In the genomic region with DNA sequence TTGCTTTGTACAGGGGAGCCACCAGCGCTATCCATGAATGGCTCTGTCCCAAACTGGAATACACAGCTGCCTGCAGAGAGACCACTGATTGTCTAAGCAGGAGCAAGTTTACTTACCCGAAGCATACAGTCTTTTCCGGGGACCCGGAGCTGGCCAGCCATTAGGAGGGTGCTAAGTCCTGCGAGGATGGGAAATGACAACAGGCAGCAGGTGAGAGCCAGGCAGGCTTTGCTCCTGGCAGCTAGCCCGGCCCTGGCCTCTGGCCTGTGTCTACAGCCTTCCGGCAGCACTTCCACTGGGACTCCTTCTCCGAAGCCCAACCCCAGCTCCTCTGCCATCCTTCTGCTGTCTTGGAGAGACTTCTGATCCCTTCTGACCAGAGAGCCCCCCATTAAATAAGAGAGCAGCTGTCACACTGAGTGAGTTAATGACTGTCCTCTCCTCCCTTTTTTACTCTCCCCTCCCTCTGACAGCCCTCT, we compare ENCODE assay signal across 9 mouse cellular contexts. TPM values are rescaled to one million over a fixed set of nuclear protein-coding genes. Genes with fewer than 3 reads are reported as not detected.
DNase-seq lines count a peak whose midpoint lies in the region; ATAC-seq and TF ChIP-seq lines count a peak whose summit lies in the region.
"Had no signal": no experiment of that assay in that cellular context is flagged by ENCODE, and none has a peak within 500 bp of the region (broad histone marks: within the 10 kb centered on the region; RNA-seq: fewer than 3 reads in every experiment).

A gene (minus strand): TSS at position 421 of the 479 bp plus-strand sequence.

- DNase-seq in embryo, embryonic 11 days: peak; percentile 13
- DNase-seq in embryo, embryonic 10 days (ENCODE audit: low spot score): no peak
- peak; percentile 72 to 78 for DNase-seq in cerebellum, adult 18-20 months
- DNase-seq in heart, embryonic 10.5 days (ENCODE audit: low spot score): no peak
- peak; percentile 46 for DNase-seq in kidney, postnatal 0 days (ENCODE audit: low spot score)
- DNase-seq in lung, postnatal 4 days: peak; percentile 80 to 91
- DNase-seq in MN1 (ENCODE audit: low spot score): no peak
- no peak for DNase-seq in retina, embryonic 14.5 days (ENCODE audit: low spot score)

- no peak within 1 kb of the TSS for H3K4me3 ChIP-seq in heart, embryonic 10.5 days
- H3K4me3 ChIP-seq in kidney, postnatal 0 days (replicated peaks; ENCODE audit: low read depth, low read length): no peak within 1 kb of the TSS
- H3K4me3 ChIP-seq: limb, embryonic 12.5 days had no signal

- H3K4me1 ChIP-seq in heart, embryonic 10.5 days: peaks cover 10% of the 10 kb centered on the region
- peaks cover 16% of the 10 kb centered on the region; the same call in 1 of the 2 replicates for H3K4me1 ChIP-seq in kidney, postnatal 0 days (replicated peaks; ENCODE audit: insufficient read depth, low read length)

- no peak within 1 kb of the TSS for H3K9ac ChIP-seq in kidney, postnatal 0 days (ENCODE audit: low read depth, low read length)
- H3K9ac ChIP-seq: limb, embryonic 12.5 days had no signal

- H3K9me3 ChIP-seq in heart, embryonic 10.5 days: no peaks in the 10 kb centered on the region
- H3K9me3 ChIP-seq in kidney, postnatal 0 days (replicated peaks; ENCODE audit: low read length): no peaks in the 10 kb centered on the region
- H3K9me3 ChIP-seq: limb, embryonic 12.5 days had no signal

- peak within 1 kb of the TSS; percentile 42; the same call in 1 of the 2 replicates for H3K27ac ChIP-seq in heart, embryonic 10.5 days
- peak within 1 kb of the TSS; percentile 63 for H3K27ac ChIP-seq in kidney, postnatal 0 days
- H3K27ac ChIP-seq: limb, embryonic 12.5 days had no signal

- peak; percentile 18; the same call in 1 of the 2 replicates for ATAC-seq in kidney, postnatal 0 days (replicated peaks; ENCODE audit: low FRiP score, low read depth)

- WGBS in heart, embryonic 10.5 days: 54% methylated on average over 8 of the region's 8 CpGs
- 16% methylated on average over 8 of the region's 8 CpGs for WGBS in kidney, postnatal 0 days

- TF ChIP-seq CTCF in kidney, postnatal 0 days (IDR thresholded peaks at IDR 0.05; ENCODE audit: low read depth): no peak

- peak within 1 kb of the TSS; percentile 39 for H3K4me2 ChIP-seq in kidney, postnatal 0 days (ENCODE audit: low read length)
- H3K4me2 ChIP-seq: limb, embryonic 12.5 days had no signal

- no peaks in the 10 kb centered on the region for H3K36me3 ChIP-seq in heart, embryonic 10.5 days
- H3K36me3 ChIP-seq in kidney, postnatal 0 days (ENCODE audit: insufficient read depth, low read length): no peaks in the 10 kb centered on the region
- H3K36me3 ChIP-seq: limb, embryonic 12.5 days had no signal

- peaks cover 20% of the 10 kb centered on the region; the same call in 1 of the 2 replicates for H3K27me3 ChIP-seq in heart, embryonic 10.5 days (ENCODE audit: insufficient read depth, poor library complexity, severe bottlenecking)
- no peaks in the 10 kb centered on the region for H3K27me3 ChIP-seq in kidney, postnatal 0 days (ENCODE audit: insufficient read depth, low read length)
- H3K27me3 ChIP-seq: limb, embryonic 12.5 days had no signal

RNA-seq across cellular contexts. Expression of the gene that starts here (rescaled TPM):
- 0.14 and 0.19 TPM in 2 replicates for polyA plus RNA-seq in heart, embryonic 10.5 days (2016; fragmentation: Nextera tagmentation; extraction: Ambion mirVana)
- 0.55 and 0.77 TPM in 2 replicates for polyA plus RNA-seq in kidney, postnatal 0 days (2015; fragmentation: Nextera tagmentation; extraction: Ambion mirVana)
- polyA plus RNA-seq: limb, embryonic 12.5 days had no signal

Comparison
In these comparisons a context has a peak if more than half of its experiments do, and no peak if none do; other contexts are left out.
1. DNase-seq: peak in embryo, embryonic 11 days (single experiment), cerebellum, adult 18-20 months (2 of 2) and lung, postnatal 4 days (2 of 2); none in embryo, embryonic 10 days (single experiment), heart, embryonic 10.5 days (single experiment), MN1 (single experiment) and retina, embryonic 14.5 days (single experiment).
2. Peak in DNase-seq, ATAC-seq, H3K27ac ChIP-seq and H3K4me2 ChIP-seq in kidney, postnatal 0 days; RNA of the gene not detected or under 1 TPM.